Mouse (Mus musculus) retina, postnatal 7 days (tissue): Measurements from ENCODE around the gene Rasl11b.

Source experiments
- DNase-seq: peaks from one replicate; pipeline ENCODE4 v3.0.0-alpha.2; 2012; ENCODE audit warnings: low read depth, low spot score

The Rasl11b gene

GRCm38 (mm10) chr5:74208438-74208837 is 13.4 kb downstream of the Rasl11b start:
- DNase-seq: no peak

DNA sequence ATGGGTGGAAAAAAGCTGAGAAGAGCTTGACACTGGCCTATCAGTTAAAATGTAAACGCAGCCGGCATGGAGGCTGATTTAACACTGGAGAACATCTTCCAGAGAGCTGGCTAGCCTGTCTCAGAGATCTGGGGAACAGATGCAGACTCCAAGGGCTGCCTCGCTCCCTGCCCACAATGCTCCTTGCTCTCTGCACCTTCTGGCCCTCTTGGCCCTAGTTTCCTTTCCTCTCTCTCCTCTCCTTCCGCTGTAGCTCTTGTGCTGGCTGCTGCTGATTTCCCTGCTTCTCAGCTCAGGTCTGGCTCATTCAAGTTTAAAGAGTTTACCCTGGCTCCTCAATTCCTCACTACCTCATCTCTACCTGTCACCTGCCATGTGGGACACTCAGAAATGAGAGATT is 14.6 kb downstream of the Rasl11b start:
- no peak for DNase-seq

GRCm38 (mm10) chr5:74211346-74211745 is 16.3 kb downstream of the Rasl11b start:
- DNase-seq: no peak

DNA sequence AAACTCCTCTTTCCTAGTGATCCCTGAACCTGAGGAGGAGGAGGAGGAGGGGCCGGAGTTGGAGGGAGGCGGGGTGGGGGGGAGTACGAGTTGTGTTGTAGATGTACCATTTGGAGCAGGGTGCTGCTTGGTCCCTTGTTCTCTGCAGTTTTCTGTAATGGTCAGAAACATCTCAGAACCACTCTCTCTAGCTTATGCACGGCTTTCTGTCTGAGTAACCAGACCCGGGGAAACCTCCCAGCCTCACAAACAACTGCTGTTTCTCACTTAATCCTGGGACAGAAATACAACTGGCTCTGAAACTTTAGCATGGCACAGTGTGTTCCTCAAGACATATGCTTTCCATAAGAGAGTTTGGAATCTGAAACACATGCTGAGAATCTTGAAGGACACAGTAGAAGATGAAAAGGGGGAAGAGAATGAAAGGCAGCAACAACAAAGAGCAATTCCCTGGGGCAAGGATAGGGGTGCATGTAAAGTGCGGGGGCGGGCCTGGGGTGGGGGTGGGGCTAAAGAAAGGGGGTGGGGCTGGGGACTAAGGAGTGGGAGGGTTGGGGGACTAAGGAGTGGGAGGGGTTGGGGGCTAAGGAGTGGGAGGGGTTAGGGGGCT is 19.5 kb downstream of the Rasl11b start:
- DNase-seq: no peak

DNA sequence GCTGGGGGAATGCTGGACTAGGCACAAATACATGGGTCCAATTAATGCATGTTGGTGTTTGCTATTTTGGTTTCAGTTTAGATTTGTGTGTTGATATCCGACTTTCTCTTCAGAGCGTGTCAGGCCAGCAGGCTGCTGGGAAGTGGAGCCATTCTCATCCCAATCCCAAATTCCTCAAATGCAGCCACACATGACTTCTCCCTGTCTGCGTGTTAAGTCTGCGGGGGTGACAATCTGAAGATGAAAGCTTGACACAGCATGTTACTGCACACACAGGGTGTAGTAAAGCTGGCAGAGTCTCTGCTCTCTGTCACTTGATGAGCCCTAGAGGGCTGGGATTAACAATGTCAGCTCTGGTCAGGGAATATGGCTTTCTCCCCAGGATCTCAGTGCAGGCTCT is 20.0 kb downstream of the Rasl11b start:
- DNase-seq: no peak

- no peak for DNase-seq
Measured at GRCm38 (mm10) chr5:74218524-74218923, 23.4 kb downstream of the Rasl11b start.

DNA sequence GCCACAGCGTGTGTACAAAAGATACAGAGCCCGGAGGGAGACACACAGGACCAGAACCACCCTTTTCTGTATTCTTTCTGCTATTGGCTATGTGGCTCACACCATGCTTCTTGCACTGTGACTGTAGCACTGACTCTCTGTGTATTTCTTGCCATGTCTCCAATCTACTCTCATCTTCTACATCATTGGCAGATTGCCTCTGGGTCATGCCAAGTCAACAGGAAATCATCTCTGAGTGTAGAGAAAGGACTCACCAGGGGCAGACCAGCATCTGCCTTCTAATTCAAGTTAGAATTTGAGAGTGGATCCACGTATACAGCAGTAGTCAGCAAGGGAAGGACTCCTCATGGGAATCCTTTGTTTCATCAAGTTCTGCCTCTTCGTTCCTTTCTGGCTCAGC is 27.5 kb downstream of the Rasl11b start:
- no peak for DNase-seq

GRCm38 (mm10) chr5:74224480-74224879 is 29.4 kb downstream of the Rasl11b start:
- no peak for DNase-seq

DNA sequence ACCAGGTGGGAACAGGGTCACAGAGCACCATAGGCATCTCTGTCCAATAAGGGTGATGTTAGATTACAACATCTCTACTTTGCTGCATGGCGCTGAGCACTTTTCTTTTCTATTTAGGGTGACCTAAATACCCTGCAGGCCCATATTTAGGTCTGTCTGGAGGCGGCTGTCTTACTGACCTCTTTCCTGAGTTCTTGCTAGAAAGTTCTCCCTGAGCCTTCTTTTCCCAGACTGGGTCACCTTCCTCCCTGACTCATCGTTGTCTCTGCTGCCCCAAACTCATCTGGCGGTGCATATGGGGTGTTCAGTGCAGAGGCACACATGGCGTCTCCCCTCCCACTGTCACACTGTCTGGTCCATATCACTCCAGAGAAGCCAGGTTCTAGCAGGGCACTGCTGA is 31.1 kb downstream of the Rasl11b start:
- no peak for DNase-seq

GRCm38 (mm10) chr5:74227352-74227751 is 32.3 kb downstream of the Rasl11b start:
- DNase-seq: no peak

GRCm38 (mm10) chr5:74228938-74229337 is 33.9 kb downstream of the Rasl11b start:
- DNase-seq: no peak

DNA sequence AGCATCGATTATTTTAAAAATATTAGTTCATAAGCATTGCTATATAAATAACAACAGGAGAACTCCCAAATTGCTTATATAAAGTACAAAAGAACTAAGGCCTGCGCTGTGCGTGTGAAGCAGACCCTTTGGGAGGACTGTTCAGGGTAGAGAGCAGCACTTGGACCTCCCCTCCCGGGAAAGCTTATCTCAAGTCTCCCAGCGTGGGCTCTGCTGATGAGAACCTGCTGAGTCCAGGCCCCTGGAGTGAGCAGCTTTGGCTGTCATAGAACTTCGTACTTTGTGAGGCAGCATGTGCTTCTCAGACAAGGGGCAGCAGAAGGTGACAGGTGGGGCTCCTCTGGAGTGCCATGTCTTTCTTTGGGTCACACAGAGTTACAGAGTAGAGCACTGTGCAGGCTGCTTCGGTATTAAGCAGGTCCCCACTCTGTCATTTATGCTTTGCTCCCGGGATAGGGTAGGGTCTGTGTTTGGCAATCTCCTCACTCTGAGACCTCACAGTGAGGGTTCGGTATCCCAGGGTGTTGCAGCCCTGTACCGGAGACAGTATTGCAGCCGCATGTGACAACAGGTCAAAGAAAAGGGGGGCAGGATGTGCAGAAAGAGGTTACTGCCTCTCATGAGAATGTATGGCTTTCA is 34.8 kb downstream of the Rasl11b start:
- DNase-seq: no peak

- no peak for DNase-seq
Measured at GRCm38 (mm10) chr5:74230525-74230924, 35.4 kb downstream of the Rasl11b start.

DNA sequence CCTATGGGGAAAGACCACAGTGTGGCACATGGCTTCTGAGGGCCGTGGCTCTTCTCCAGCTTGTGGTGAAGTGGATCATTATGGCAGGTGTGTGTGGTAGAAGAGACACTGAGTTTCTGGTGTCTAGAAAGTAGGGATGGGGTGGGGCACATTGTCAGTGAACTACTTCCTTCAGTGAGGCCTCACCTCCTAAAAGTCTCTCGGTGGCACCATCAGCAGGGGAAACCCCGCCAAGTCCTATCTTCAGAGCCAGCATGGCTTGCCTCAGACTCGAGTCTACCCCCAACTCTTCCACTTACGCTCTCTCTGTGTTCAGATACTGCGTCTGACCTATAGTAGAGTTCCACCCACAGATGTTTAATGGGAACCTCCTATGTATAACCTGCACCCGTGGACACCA is 38.7 kb downstream of the Rasl11b start:
- DNase-seq: no peak

GRCm38 (mm10) chr5:74239369-74239768 is 44.3 kb downstream of the Rasl11b start:
- DNase-seq: no peak

GRCm38 (mm10) chr5:74240298-74240697 is 45.2 kb downstream of the Rasl11b start:
- DNase-seq: no peak

DNA sequence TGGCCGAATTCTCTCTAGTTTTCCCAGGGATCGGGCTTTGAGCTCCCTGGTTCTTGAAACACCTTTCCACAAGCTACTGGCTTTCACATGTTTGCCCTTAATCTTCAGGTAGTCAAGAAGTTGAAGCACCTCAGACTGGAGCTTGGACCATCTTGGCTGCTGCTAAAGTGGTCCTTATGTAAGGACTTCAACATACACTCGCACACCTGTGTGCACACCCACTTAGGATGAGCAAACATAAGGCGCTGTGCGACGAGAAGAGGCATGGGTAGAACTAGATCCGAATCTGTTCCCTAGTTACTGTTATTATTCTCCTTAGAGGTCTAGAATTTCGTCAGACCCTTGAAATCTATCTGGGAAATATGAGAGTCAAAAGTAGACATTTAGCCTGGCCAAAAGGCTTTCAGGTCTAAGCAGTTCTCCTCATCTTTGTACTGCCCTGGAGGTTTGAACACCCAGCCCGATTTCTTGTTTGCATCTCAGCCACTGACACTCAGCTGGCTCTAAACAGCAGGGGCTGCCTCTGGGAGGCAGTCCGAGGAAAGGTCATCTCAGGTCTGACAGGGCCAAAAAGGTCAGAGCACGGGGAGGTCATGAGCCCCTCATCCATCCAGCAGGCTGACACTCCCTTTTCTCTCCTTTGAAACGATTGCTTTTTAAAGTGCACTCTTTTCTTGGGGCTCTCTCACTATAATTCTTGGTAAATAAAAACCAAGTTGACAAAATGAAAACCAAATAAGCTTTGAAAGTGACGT is 46.0 kb downstream of the Rasl11b start:
- no peak for DNase-seq

DNA sequence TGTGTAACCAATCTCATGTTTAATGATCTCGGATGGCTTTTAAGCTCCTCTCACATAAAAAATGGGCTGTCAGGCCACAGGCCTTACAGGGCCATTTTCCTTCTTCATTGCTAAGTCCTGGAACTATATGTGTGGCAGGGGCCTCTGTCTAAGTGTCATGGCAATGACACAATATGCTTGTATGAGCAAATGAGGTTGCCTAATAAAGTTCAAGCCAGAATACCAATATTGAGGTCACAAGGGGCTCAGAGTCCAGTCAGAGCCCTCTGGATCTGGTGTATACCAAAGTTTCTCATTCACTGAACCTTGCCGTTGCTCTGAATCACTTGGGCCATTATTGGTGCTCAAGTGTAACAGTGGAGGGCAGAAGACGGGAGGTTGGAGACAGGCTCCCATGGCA is 47.6 kb downstream of the Rasl11b start:
- DNase-seq: no peak

GRCm38 (mm10) chr5:74244406-74245019 is 49.4 kb downstream of the Rasl11b start:
- no peak for DNase-seq

DNA sequence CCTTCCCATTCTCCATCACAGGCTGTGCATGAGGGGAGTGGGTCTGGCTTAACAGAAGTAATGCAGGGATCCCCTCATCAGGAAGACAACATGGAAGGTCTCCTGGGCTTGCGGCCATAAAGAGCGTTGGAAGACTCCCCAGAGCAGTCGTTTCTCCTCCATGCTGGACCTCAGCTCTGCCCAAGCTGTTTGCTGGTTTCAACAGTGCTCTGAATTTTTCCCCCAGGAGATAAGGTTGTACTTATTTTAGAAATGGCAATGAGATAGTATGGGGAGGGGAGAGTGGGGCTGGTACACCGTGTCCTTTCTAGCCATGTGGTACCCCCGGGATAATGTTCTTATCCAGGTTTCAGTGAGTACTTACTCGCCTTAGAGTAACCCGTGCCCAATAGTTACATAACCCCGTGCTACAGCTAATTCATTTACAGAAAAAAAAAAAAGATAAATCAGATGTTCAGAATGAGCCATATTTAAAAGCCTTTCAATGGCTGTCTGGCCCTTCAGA is 50.6 kb downstream of the Rasl11b start:
- DNase-seq: no peak

- DNase-seq: no peak
Measured at GRCm38 (mm10) chr5:74246453-74246852, 51.4 kb downstream of the Rasl11b start.

- no peak for DNase-seq
Measured at GRCm38 (mm10) chr5:74246971-74247370, 51.9 kb downstream of the Rasl11b start.
